Mouse (Mus musculus): ENCODE measurements around the gene Slc39a3.

- TF ChIP-seq CTCF (IDR thresholded peaks at IDR 0.05; ENCODE audit: control insufficient read depth, insufficient read depth, insufficient read length) (no peak), CEBPB (IDR thresholded peaks at IDR 0.05; ENCODE audit: low read depth) (no peak), MYOD1 (IDR thresholded peaks at IDR 0.05; ENCODE audit: control insufficient read depth, insufficient read length, low read depth) (no peak), USF1 (IDR thresholded peaks at IDR 0.05; ENCODE audit: low read depth) (no peak), MYOG (IDR thresholded peaks at IDR 0.05; ENCODE audit: control insufficient read depth, extremely low read depth, insufficient read length) (no peak), MAX (IDR thresholded peaks at IDR 0.05) (no peak), FOSL1 (IDR thresholded peaks at IDR 0.05; ENCODE audit: insufficient read depth, low read length, poor library complexity, severe bottlenecking) (no peak)
Measured at GRCm38 (mm10) chr10:80981564-80982112, 55.6 kb downstream of the Slc39a3 start.
